Mouse (Mus musculus): ENCODE results near the gene Cc2d1b. TPM values are rescaled to one million over a fixed set of nuclear protein-coding genes. Genes with fewer than 3 reads are reported as not detected.

Gene Cc2d1b
- total and polyA plus RNA-seq, 3 experiments: 35.6 to 50.3 TPM; not detected in 1

- Histone ChIP-seq H3K4me1 (ENCODE audit: control insufficient read depth in 1 of 2, insufficient read depth in 2 of 2, low read length in 2 of 2) (no peaks in the 10 kb centered on the region), H3K36me3 (ENCODE audit: control insufficient read depth in 1 of 2, insufficient read depth in 2 of 2, low read length in 2 of 2) (peaks cover 0 to 32% of the 10 kb centered on the region in 2 experiments; a peak in 2 of 4 replicates), H3K9ac (ENCODE audit: control insufficient read depth, low read depth, low read length, poor library complexity, severe bottlenecking) (no peak overlapping the region), H3K9me3 (replicated peaks; ENCODE audit: insufficient read depth, low read length) (no peaks in the 10 kb centered on the region), H3K79me2 (ENCODE audit: control insufficient read depth, insufficient read depth, low read length, poor library complexity) (no peaks in the 10 kb centered on the region), H3K4me3 (ENCODE audit: control insufficient read depth in 1 of 2, insufficient read depth in 1 of 2, low read depth in 2 of 2, low read length in 2 of 2) (no peak overlapping the region), H3K27ac (ENCODE audit: control insufficient read depth, low read depth, low read length) (no peak overlapping the region), H3K27me3 (ENCODE audit: control insufficient read depth in 1 of 2, insufficient read depth in 2 of 2, low read length in 2 of 2) (no peaks in the 10 kb centered on the region)
- TF ChIP-seq E2F4 (IDR thresholded peaks at IDR 0.05; ENCODE audit: borderline replicate concordance, low read depth, low read length) (no peak), NELFE (IDR thresholded peaks at IDR 0.05; ENCODE audit: low read depth, low read length) (no peak), POLR2A (IDR thresholded peaks at IDR 0.05; ENCODE audit: control insufficient read depth in 1 of 2, insufficient read depth in 1 of 2, low read depth in 1 of 2, low read length in 2 of 2, poor library complexity in 1 of 2) (no peak), ZMIZ1 (IDR thresholded peaks at IDR 0.05; ENCODE audit: low read depth, low read length) (no peak), TBP (IDR thresholded peaks at IDR 0.05; ENCODE audit: low read depth, low read length) (no peak)
- no peak for DNase-seq (ENCODE audit: low read depth, low spot score)
These were observed 24.0 kb upstream of the Cc2d1b start for GRCm38 (mm10) chr4:108595785-108596184.

DNA sequence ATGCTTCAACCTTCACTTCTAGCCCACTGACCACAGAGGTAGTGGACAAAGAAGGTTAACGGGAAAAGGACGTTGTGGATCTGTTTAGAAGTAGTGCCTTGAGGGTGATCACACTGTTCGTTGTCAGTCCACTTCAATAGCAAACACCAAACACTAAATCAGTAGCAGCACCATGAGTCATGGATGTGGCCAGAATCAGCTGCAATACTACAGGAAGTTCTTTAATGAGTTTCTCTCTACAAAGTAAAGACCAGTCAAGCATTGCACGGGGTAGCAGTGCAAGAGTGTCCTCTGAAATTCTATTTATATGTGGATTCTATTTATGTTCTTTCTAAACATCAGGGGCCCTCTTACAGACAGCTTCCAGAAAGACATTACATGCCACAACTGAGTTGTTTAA is 21.4 kb upstream of the Cc2d1b start:
- no peak for TF ChIP-seq MYC (IDR thresholded peaks at IDR 0.05; ENCODE audit: low read depth, low read length)
- TF ChIP-seq NRF1 (IDR thresholded peaks at IDR 0.05; ENCODE audit: insufficient read depth, low read depth, low read length, poor library complexity, severe bottlenecking): no peak
- TF ChIP-seq ZNF384 (IDR thresholded peaks at IDR 0.05; ENCODE audit: low read depth, low read length): no peak
- no peak for TF ChIP-seq E2F4 (IDR thresholded peaks at IDR 0.05; ENCODE audit: borderline replicate concordance, low read depth, low read length)
- TF ChIP-seq EP300 (IDR thresholded peaks at IDR 0.05; ENCODE audit: low read depth in 1 of 2, low read length in 2 of 2): no peak
- TF ChIP-seq CTCF (IDR thresholded peaks at IDR 0.05 in 2 of 3, conservative IDR thresholded peaks at IDR 0.05 in 1 of 3; ENCODE audit: control insufficient read depth in 1 of 3, insufficient read depth in 1 of 3, low read depth in 2 of 3, low read length in 3 of 3, poor library complexity in 1 of 3, severe bottlenecking in 1 of 3): no peak
- TF ChIP-seq ZKSCAN1 (IDR thresholded peaks at IDR 0.05; ENCODE audit: low read depth, low read length): no peak
- no peak for TF ChIP-seq MAZ (IDR thresholded peaks at IDR 0.05; ENCODE audit: low read depth, low read length)
- no peak for TF ChIP-seq RAD21 (IDR thresholded peaks at IDR 0.05; ENCODE audit: low read depth, low read length)
- no peak for TF ChIP-seq CHD1 (IDR thresholded peaks at IDR 0.05; ENCODE audit: low read depth, low read length)
- TF ChIP-seq NELFE (IDR thresholded peaks at IDR 0.05; ENCODE audit: low read depth, low read length): no peak
- Histone ChIP-seq H3K36me3 (ENCODE audit: control insufficient read depth in 1 of 2, insufficient read depth in 2 of 2, low read length in 2 of 2) (peaks cover 0 to 33% of the 10 kb centered on the region in 2 experiments; a peak in 2 of 4 replicates), H3K9me3 (replicated peaks; ENCODE audit: insufficient read depth, low read length) (no peaks in the 10 kb centered on the region), H3K4me1 (ENCODE audit: control insufficient read depth in 1 of 2, insufficient read depth in 2 of 2, low read length in 2 of 2) (no peaks in the 10 kb centered on the region), H3K9ac (ENCODE audit: control insufficient read depth, low read depth, low read length, poor library complexity, severe bottlenecking) (no peak overlapping the region), H3K27ac (ENCODE audit: control insufficient read depth, low read depth, low read length) (no peak overlapping the region), H3K4me3 (ENCODE audit: control insufficient read depth in 1 of 2, insufficient read depth in 1 of 2, low read depth in 2 of 2, low read length in 2 of 2) (no peak overlapping the region), H3K27me3 (ENCODE audit: control insufficient read depth in 1 of 2, insufficient read depth in 2 of 2, low read length in 2 of 2) (no peaks in the 10 kb centered on the region), H3K79me2 (ENCODE audit: control insufficient read depth, insufficient read depth, low read length, poor library complexity) (no peaks in the 10 kb centered on the region)
- DNase-seq (ENCODE audit: low read depth, low spot score): no peak

DNA sequence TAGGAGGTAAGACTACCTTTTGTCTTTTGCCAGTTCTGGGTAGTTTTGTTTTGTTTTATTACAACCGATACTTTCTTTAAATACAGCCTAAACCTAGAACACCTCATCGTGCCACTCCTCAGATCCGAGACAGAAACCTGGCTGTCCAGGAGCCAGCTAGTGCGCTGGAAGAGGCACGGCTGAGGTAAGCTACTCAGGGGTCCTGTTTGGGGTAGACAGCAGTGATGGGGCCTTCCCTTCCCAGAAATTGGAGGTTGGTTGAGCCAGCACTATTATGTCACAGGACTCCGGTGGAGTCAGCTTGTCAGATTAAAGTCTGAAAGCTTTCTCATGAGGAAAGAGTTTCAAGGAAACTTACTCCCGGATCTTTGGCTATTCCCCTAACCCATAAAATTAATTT is 17.9 kb upstream of the Cc2d1b start:
- no peaks in the 10 kb centered on the region for H3K4me1 ChIP-seq (ENCODE audit: control insufficient read depth in 1 of 2, insufficient read depth in 2 of 2, low read length in 2 of 2)
- H3K79me2 ChIP-seq (ENCODE audit: control insufficient read depth, insufficient read depth, low read length, poor library complexity): no peaks in the 10 kb centered on the region
- no peaks in the 10 kb centered on the region for H3K27me3 ChIP-seq (ENCODE audit: control insufficient read depth in 1 of 2, insufficient read depth in 2 of 2, low read length in 2 of 2)
- no peak overlapping the region for H3K27ac ChIP-seq (ENCODE audit: control insufficient read depth, low read depth, low read length)
- H3K4me3 ChIP-seq (ENCODE audit: control insufficient read depth in 1 of 2, insufficient read depth in 1 of 2, low read depth in 2 of 2, low read length in 2 of 2): no peak overlapping the region
- no peak overlapping the region for H3K9ac ChIP-seq (ENCODE audit: control insufficient read depth, low read depth, low read length, poor library complexity, severe bottlenecking)
- DNase-seq (ENCODE audit: low read depth, low spot score): no peak
- H3K36me3 ChIP-seq (ENCODE audit: control insufficient read depth in 1 of 2, insufficient read depth in 2 of 2, low read length in 2 of 2): peaks cover 0 to 26% of the 10 kb centered on the region in 2 experiments; a peak in 2 of 4 replicates
- H3K9me3 ChIP-seq (replicated peaks; ENCODE audit: insufficient read depth, low read length): no peaks in the 10 kb centered on the region
- no peak for TF ChIP-seq POLR2AphosphoS2 (IDR thresholded peaks at IDR 0.05; ENCODE audit: low read length)
- no peak for TF ChIP-seq MYC (IDR thresholded peaks at IDR 0.05; ENCODE audit: low read depth, low read length)
- TF ChIP-seq GABPA (IDR thresholded peaks at IDR 0.05; ENCODE audit: low read depth, low read length): no peak
- TF ChIP-seq USF2 (IDR thresholded peaks at IDR 0.05; ENCODE audit: borderline replicate concordance in 1 of 2, insufficient read depth in 1 of 2, low read depth in 1 of 2, low read length in 2 of 2): no peak
- TF ChIP-seq SMC3 (IDR thresholded peaks at IDR 0.05; ENCODE audit: low read depth, low read length): no peak
- TF ChIP-seq RAD21 (IDR thresholded peaks at IDR 0.05; ENCODE audit: low read depth, low read length): no peak
- TF ChIP-seq ELF1 (IDR thresholded peaks at IDR 0.05; ENCODE audit: low read depth, low read length): no peak
- TF ChIP-seq EP300 (IDR thresholded peaks at IDR 0.05; ENCODE audit: low read depth in 1 of 2, low read length in 2 of 2): no peak
- no peak for TF ChIP-seq MEF2A (IDR thresholded peaks at IDR 0.05; ENCODE audit: extremely low read depth, insufficient replicate concordance, low read depth, low read length, poor library complexity, severe bottlenecking)
- no peak for TF ChIP-seq USF1 (IDR thresholded peaks at IDR 0.05; ENCODE audit: low read depth, low read length)
- TF ChIP-seq BHLHE40 (IDR thresholded peaks at IDR 0.05; ENCODE audit: borderline replicate concordance, low read depth, low read length): no peak
- no peak for TF ChIP-seq MAX (IDR thresholded peaks at IDR 0.05; ENCODE audit: low read length)
- TF ChIP-seq UBTF (IDR thresholded peaks at IDR 0.05; ENCODE audit: borderline replicate concordance, insufficient read depth, low read depth, low read length): no peak
- TF ChIP-seq KAT2A (conservative IDR thresholded peaks at IDR 0.05; ENCODE audit: low read depth, low read length): no peak
- TF ChIP-seq ZKSCAN1 (IDR thresholded peaks at IDR 0.05; ENCODE audit: low read depth, low read length): no peak
